Mouse (Mus musculus) midbrain, postnatal 0 days (tissue): ENCODE data around the gene Bcl10. TPM values are rescaled to one million over a fixed set of nuclear protein-coding genes. Genes with fewer than 3 reads are reported as not detected.

Experiments used
- ATAC-seq: fragments of 200-750 bp; cut with Nextera tagmentation; 2 replicates; pipeline ENCODE4 v1.8.0; 2017; ENCODE audit warnings: moderate number of reproducible peaks, mild to moderate bottlenecking, moderate TSS enrichment, moderate library complexity; ENCODE audit not compliant: low FRiP score
- DNase-seq: peaks from one replicate; pipeline ENCODE4 v3.0.0-alpha.2; 2015; ENCODE audit warnings: low spot score
- H3K27ac ChIP-seq: fragments of 300-500 bp; sonication (generic); 2 replicates; pipeline ENCODE4 v1.5.1; 2014; ENCODE audit warnings: low read depth, mild to moderate bottlenecking, low read length, mixed read lengths
- H3K27me3 ChIP-seq: fragments of 300-500 bp; sonication (generic); 2 replicates; pipeline ENCODE4 v1.6.1; 2014; ENCODE audit warnings: low read length, control low read depth, mixed read lengths; ENCODE audit not compliant: insufficient read depth
- H3K36me3 ChIP-seq: fragments of 300-500 bp; sonication (generic); 2 replicates; pipeline ENCODE4 v1.6.1; 2014; ENCODE audit warnings: low read length, control low read depth, mixed read lengths; ENCODE audit not compliant: insufficient read depth
- H3K4me1 ChIP-seq: fragments of 300-500 bp; sonication (generic); 2 replicates; pipeline ENCODE4 v1.6.1; 2014; ENCODE audit warnings: mild to moderate bottlenecking, control low read depth, antibody characterized with exemption, low read length, mixed read lengths; ENCODE audit not compliant: insufficient read depth
- H3K4me2 ChIP-seq: fragments of 300-500 bp; sonication (generic); 2 replicates; pipeline ENCODE4 v1.6.1; 2014; ENCODE audit warnings: low read depth, mild to moderate bottlenecking, low read length, mixed read lengths; ENCODE audit not compliant: poor library complexity, severe bottlenecking
- H3K4me3 ChIP-seq: fragments of 300-500 bp; sonication (generic); 2 replicates; pipeline ENCODE4 v1.5.1; 2014; ENCODE audit warnings: low read depth, mild to moderate bottlenecking, low read length, moderate library complexity
- H3K9ac ChIP-seq: fragments of 300-500 bp; sonication (generic); replicated peaks from 2 replicates; pipeline ENCODE4 v1.6.1; 2014; ENCODE audit warnings: mild to moderate bottlenecking, low read length, moderate library complexity, mixed read lengths; ENCODE audit not compliant: poor library complexity, severe bottlenecking
- H3K9me3 ChIP-seq: fragments of 300-500 bp; sonication (generic); 2 replicates; pipeline ENCODE4 v1.6.1; 2016; ENCODE audit warnings: low read length, control low read depth
- CTCF ChIP-seq: IDR thresholded peaks from 2 replicates; pipeline ENCODE4 v1.5.1; 2016; ENCODE audit warnings: antibody characterized with exemption, mild to moderate bottlenecking
- WGBS: fragments of 180-500 bp; shearing (Covaris S2); extraction: QIAGEN DNeasy Blood & Tissue Kit; methylation state at CpG from one replicate; pipeline ENCODE4 v1.1.7; 2014; 5-methylcytosine and 5-hydroxymethylcytosine counted together
- polyA plus RNA-seq: library from polyadenylated mRNA; unstranded; fragments of >200 nt; fragmentation: Nextera tagmentation; extraction: Ambion mirVana; gene quantifications from 2 replicates; pipeline ENCODE4 v1.2.1, GENCODE M21; 2015
- total RNA-seq: library from RNA; depleted of rRNA; stranded (reverse); fragments of >200 nt; gene quantifications from 2 replicates; pipeline ENCODE4 v1.2.3, GENCODE M21; 2014

Gene Bcl10
- total and polyA plus RNA-seq, 2 experiments from 2014 or later: 19.4 to 33.3 TPM

- Histone ChIP-seq H3K36me3 (peaks cover 4% of the 10 kb centered on the region), H3K4me2 (no peak overlapping the region), H3K9ac (no peak overlapping the region), H3K4me1 (peaks cover 8% of the 10 kb centered on the region; the same call in 1 of the 2 replicates), H3K27ac (no peak overlapping the region), H3K27me3 (no peaks in the 10 kb centered on the region), H3K4me3 (no peak overlapping the region), H3K9me3 (no peaks in the 10 kb centered on the region)
- no peak for TF ChIP-seq CTCF
- DNase-seq (no peak), ATAC-seq (no peak)
- WGBS: 77% methylated on average over 4 of the region's 4 CpGs
These were observed 17.4 kb downstream of the Bcl10 start for GRCm38 (mm10) chr3:145939971-145940370.

- peak; percentile 95 for TF ChIP-seq CTCF
- no peak for ATAC-seq
These were observed 19.4 kb downstream of the Bcl10 start for GRCm38 (mm10) chr3:145941971-145942370.

DNA sequence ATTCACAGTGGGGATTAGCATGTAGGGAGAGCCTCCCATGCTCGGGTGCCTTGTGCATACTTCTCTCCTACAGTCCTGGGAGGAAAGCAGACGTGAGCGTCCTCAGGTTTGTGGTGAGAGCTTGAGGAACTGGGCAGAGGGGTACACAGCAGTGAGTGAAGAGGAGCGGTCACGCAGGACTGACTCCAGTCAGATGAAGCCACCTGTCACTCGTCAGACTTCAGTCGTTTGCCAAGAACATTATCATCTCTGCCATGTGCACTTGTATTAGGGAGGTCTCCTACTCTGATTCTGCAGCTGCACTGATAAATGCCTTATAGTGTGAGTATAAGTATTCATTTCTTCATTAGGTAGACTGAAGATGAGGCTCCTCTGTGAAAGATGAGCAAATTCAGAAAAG lies 21.7 kb downstream of the Bcl10 start:
- WGBS: 80% methylated on average over 7 of the region's 7 CpGs
- no peak overlapping the region for H3K4me2 ChIP-seq
- H3K9ac ChIP-seq: no peak overlapping the region
- DNase-seq (no peak), ATAC-seq (no peak)
- no peaks in the 10 kb centered on the region for H3K27me3 ChIP-seq
- H3K27ac ChIP-seq: no peak overlapping the region
- peaks cover 4% of the 10 kb centered on the region; the same call in 1 of the 2 replicates for H3K4me1 ChIP-seq
- H3K4me3 ChIP-seq: no peak overlapping the region
- TF ChIP-seq CTCF: no peak
- peaks cover 4% of the 10 kb centered on the region for H3K36me3 ChIP-seq
- no peaks in the 10 kb centered on the region for H3K9me3 ChIP-seq

More at GRCm38 (mm10) chr3:145941971-145942370, 19.4 kb downstream of the Bcl10 start:
- Histone ChIP-seq H3K27me3 (no peaks in the 10 kb centered on the region), H3K36me3 (peaks cover 4% of the 10 kb centered on the region), H3K4me2 (no peak overlapping the region), H3K9me3 (no peaks in the 10 kb centered on the region), H3K9ac (no peak overlapping the region), H3K4me3 (no peak overlapping the region), H3K27ac (no peak overlapping the region), H3K4me1 (peaks cover 8% of the 10 kb centered on the region; the same call in 1 of the 2 replicates)
- 11% methylated on average over 3 of the region's 3 CpGs for WGBS
- peak; percentile 66 for DNase-seq

DNA sequence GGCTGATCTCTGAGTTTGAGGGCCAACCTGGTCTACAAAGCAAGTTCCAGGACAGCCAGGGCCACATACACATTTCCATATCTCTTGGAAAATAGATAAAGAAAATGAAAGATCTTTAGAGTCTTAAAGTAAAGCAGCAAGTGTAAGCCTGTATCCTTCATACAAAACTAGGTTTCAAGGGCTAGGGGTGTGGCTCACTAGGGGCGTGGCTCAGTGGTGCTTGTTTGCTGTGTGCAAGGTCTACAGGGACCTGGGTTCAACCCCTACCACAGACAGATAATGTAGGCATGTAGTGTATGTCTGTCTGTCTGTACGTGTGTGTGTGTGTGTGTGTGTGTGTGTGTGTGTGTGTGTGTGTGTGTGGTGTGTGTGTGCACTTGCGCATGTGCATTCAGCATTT lies 23.3 kb downstream of the Bcl10 start:
- Histone ChIP-seq H3K4me2 (no peak overlapping the region), H3K9ac (no peak overlapping the region), H3K4me3 (no peak overlapping the region), H3K27me3 (no peaks in the 10 kb centered on the region), H3K36me3 (peaks cover 4% of the 10 kb centered on the region), H3K9me3 (no peaks in the 10 kb centered on the region), H3K4me1 (no peaks in the 10 kb centered on the region), H3K27ac (no peak overlapping the region)
- no peak for TF ChIP-seq CTCF
- no peak for ATAC-seq
- no peak for DNase-seq
- WGBS: 94% methylated on average over 3 of the region's 3 CpGs

DNA sequence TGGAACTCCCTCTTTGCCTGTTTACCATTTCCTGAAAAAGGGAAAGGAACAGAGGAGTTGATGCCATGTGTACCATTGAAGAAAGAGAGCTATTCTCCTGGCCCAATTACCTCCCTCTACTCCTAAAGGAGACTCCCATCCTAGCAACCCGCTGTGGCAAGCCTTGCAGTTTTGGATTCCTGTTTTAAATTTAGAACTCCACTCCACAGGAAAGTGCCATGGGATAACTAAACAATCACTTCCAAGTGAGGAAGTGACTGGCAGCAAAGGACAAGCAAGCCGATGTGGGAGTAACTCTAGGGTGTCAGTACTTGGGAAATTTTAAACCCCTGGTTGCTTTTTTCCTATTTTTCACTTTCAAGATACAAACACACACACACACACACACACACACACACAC lies 24.1 kb downstream of the Bcl10 start:
- no peak for TF ChIP-seq CTCF
- Histone ChIP-seq H3K27me3 (no peaks in the 10 kb centered on the region), H3K4me1 (no peaks in the 10 kb centered on the region), H3K4me2 (no peak overlapping the region), H3K27ac (no peak overlapping the region), H3K9ac (no peak overlapping the region), H3K36me3 (peaks cover 4% of the 10 kb centered on the region), H3K4me3 (no peak overlapping the region), H3K9me3 (no peaks in the 10 kb centered on the region)
- ATAC-seq: no peak
- WGBS: 64% methylated on average over 2 of the region's 2 CpGs
- no peak for DNase-seq

DNA sequence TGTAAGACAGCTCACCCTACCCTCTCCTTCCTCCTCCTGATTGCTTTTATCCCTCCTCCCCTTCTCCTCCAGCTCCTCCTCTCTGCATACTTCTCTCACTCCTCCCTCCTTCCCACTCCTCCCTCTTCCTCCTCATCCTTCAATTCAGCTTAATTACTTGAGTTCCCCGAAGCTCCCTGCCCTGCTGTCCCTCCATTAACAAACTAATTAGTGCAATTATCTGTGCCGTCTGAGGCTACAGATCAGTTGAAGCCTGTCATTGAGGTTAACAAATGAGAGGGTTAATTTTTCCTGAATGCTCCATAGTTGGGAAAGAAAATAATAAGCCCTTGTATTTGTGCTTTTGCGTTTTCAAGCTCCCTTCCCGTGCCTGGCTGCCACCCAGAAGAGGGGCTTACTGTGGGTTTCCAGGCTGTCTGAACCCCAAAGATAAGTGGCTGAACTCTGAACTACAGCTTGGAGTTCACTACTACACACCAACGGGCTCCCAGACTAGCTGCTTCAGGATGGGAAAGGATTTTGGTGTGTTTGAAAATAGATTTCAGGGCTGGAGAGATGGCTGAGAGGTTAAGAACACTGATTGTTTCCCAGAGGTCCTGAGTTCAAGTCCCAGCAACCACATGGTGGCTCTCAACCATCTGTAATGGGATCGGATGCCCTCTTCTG lies 25.1 kb downstream of the Bcl10 start:
- TF ChIP-seq CTCF: no peak
- H3K9ac ChIP-seq: no peak overlapping the region
- H3K27me3 ChIP-seq: no peaks in the 10 kb centered on the region
- H3K9me3 ChIP-seq: no peaks in the 10 kb centered on the region
- DNase-seq (no peak), ATAC-seq (no peak)
- no peak overlapping the region for H3K27ac ChIP-seq
- peaks cover 4% of the 10 kb centered on the region for H3K36me3 ChIP-seq
- H3K4me2 ChIP-seq: no peak overlapping the region
- WGBS: 47% methylated on average over 6 of the region's 6 CpGs
- no peak overlapping the region for H3K4me3 ChIP-seq
- no peaks in the 10 kb centered on the region for H3K4me1 ChIP-seq
